Mouse (Mus musculus): ENCODE data around the gene Pde4d. TPM values are rescaled to one million over a fixed set of nuclear protein-coding genes. Genes with fewer than 3 reads are reported as not detected.

The Pde4d gene
- polyA plus RNA-seq, 1 experiment from 2014 or later, result 3.4 TPM

DNA sequence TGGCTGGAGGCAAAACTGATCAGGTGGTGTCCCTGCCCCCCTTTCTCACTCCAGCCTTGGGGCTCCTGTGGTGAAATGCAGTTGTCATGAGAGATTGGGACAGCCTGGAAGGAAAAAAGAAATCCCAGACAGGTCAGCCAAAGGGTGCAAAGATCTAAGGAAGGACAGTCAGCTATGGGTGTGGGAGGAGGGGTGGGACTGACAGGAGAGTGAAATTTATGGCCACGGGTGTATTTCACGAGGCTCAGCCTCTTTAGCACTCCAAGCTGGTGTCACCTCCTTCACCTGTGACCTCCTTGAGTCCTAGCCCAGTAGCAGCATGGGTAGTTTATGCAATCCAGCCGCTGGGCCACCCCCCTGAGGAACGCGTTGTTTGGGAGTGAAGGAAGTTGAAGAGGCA is 1465.1 kb downstream of the Pde4d start:
- no peak for ATAC-seq

GRCm38 (mm10) chr13:109915501-109915900 is 1465.8 kb downstream of the Pde4d start:
- in situ Hi-C loops (cut with MboI; ENCODE audit: low pct_unique_long_range_greater_than_20kb), result loop anchor here (25.0 kb wide), 2 partner anchors 303 to 678 kb away; no protein-coding TSS in a partner anchor
- ChIA-PET POLR2A (no interaction called here), CTCF (interaction anchor here (0.7 to 1.8 kb wide), 3 partner anchors 8 to 156 kb away, joined by 3 to 4 read pairs (median 3); no protein-coding TSS in a partner anchor)
- DNase-seq (ENCODE audit: low read depth, low spot score), result no peak
- H3K27me3 ChIP-seq, result no peaks in the 10 kb centered on the region
- no peak for ATAC-seq
- TF ChIP-seq CTCF (IDR thresholded peaks at IDR 0.05), result no peak

More for the DNA sequence above, 1465.1 kb downstream of the Pde4d start:
- CTCF ChIA-PET, result interaction anchor here (1.3 to 1.8 kb wide), 2 partner anchors 8 to 155 kb away, joined by 3 to 4 read pairs; no protein-coding TSS in a partner anchor
- in situ Hi-C loops (cut with MboI; ENCODE audit: low pct_unique_long_range_greater_than_20kb), result loop anchor here (25.0 kb wide), 2 partner anchors 303 to 678 kb away; no protein-coding TSS in a partner anchor
- POLR2A ChIA-PET, result no interaction called here
- no peaks in the 10 kb centered on the region for H3K27me3 ChIP-seq
- no peak for TF ChIP-seq CTCF (IDR thresholded peaks at IDR 0.05)
- no peak for DNase-seq (ENCODE audit: low read depth, low spot score)

DNA sequence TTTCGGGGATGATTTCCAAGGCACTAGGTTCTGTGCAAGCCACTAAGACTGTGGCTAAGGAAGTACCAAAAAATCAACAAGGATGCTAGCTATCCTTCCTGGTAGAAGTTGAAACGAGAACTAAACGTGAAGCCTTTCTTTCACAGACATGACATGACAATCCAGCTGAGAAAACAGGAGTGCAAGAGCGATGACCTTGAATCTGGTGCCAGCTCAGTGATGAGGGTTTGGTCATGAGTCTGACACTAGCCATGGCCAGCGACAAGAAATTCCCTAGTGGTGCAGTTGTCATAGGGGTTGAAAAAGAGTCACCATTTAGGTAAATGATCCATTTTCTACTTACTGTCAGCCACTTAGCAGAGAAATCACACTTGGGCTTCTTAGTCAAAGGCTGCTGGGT is 1466.2 kb downstream of the Pde4d start:
- in situ Hi-C loops (cut with MboI; ENCODE audit: low pct_unique_long_range_greater_than_20kb), result loop anchor here (25.0 kb wide), 2 partner anchors 304 to 679 kb away; no protein-coding TSS in a partner anchor
- CTCF ChIA-PET, result interaction anchor here (0.7 kb wide), 2 partner anchors 9 to 10 kb away, joined by 3 read pairs; no protein-coding TSS in a partner anchor
- no peaks in the 10 kb centered on the region for H3K27me3 ChIP-seq
- no peak for ATAC-seq
- POLR2A ChIA-PET, result no interaction called here
- TF ChIP-seq CTCF (IDR thresholded peaks at IDR 0.05), result no peak
- DNase-seq (ENCODE audit: low read depth, low spot score), result no peak

DNA sequence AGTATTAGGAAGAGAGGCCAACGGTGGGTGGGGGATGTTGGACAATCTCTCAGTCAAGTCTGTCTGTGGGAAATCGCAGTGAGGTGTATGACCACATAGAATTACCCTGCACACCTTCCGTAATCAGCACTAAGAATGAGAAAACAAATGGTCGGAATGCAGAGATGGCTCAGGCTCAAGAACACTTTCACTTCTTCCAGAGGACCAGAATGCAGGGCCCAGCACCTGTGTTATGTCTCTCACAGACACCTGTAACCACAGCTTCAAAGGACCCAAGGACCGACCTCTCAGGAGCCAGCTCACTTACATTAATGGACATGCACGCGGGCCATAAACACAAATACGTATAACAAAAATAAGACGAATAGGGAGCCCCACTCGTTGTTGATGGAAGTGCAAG is 1467.8 kb downstream of the Pde4d start:
- no peak for TF ChIP-seq CTCF (IDR thresholded peaks at IDR 0.05)
- ATAC-seq, result no peak
- ChIA-PET POLR2A (no interaction called here), CTCF (no interaction called here)
- in situ Hi-C loops (cut with MboI; ENCODE audit: low pct_unique_long_range_greater_than_20kb), result loop anchor here (25.0 kb wide), 2 partner anchors 305 to 680 kb away; no protein-coding TSS in a partner anchor
- DNase-seq (ENCODE audit: low read depth, low spot score), result no peak
- H3K27me3 ChIP-seq, result no peaks in the 10 kb centered on the region

DNA sequence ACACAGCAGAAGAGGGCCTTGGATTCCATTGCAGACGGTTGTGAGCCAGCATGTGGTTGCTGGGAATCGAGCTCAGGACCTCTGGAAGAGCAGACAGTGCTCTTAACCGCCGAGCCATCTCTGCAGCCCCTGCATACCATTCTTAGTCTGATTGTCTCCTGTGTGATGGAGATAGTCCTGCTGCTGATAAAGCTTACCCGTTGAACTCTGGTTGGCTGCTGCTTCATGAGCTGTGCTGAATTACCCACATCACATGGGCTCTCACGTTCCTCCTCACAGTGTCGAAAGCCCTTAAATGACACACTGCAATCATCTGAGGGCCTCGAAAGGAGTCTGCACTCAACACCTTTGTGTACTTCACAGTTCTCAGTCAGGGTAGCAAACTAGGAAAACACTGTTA is 1468.9 kb downstream of the Pde4d start:
- ChIA-PET POLR2A (no interaction called here), CTCF (interaction anchor here (1.1 kb wide), 1 partner anchor 10 kb away, joined by 3 read pairs; no protein-coding TSS in a partner anchor)
- in situ Hi-C loops (cut with MboI; ENCODE audit: low pct_unique_long_range_greater_than_20kb), result loop anchor here (25.0 kb wide), 2 partner anchors 306 to 681 kb away; no protein-coding TSS in a partner anchor
- H3K27me3 ChIP-seq, result no peaks in the 10 kb centered on the region
- DNase-seq (ENCODE audit: low read depth, low spot score) (no peak), ATAC-seq (no peak)
- no peak for TF ChIP-seq CTCF (IDR thresholded peaks at IDR 0.05)

DNA sequence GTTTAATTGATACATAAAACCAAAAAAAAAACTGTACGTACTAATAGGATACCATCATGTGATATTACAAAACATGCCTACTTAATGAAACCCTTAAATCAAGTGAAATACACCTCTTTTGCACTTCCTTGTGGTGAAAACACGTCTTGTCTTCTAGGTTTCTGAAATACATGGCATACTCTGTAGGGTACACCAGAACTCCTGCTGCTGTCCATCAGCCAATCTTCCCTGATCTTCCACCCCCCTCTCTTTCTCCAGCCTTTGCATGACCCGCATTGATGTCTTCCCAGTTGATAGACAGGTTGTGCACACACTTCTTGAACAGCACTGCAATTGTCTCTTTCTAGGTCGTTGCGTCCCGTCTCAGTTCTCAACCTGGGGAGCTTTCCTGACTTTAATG is 1470.5 kb downstream of the Pde4d start:
- ChIA-PET POLR2A (no interaction called here), CTCF (no interaction called here)
- H3K27me3 ChIP-seq, result no peaks in the 10 kb centered on the region
- in situ Hi-C loops (cut with MboI; ENCODE audit: low pct_unique_long_range_greater_than_20kb), result loop anchor here (5.0 to 25.0 kb wide), 4 partner anchors 97 to 683 kb away; no protein-coding TSS in a partner anchor
- ATAC-seq (no peak), DNase-seq (ENCODE audit: low read depth, low spot score) (no peak)
- TF ChIP-seq CTCF (IDR thresholded peaks at IDR 0.05), result no peak

GRCm38 (mm10) chr13:109921336-109922038 is 1471.7 kb downstream of the Pde4d start:
- TF ChIP-seq CTCF (IDR thresholded peaks at IDR 0.05), result no peak
- in situ Hi-C loops (cut with MboI; ENCODE audit: low pct_unique_long_range_greater_than_20kb), result loop anchor here (5.0 to 25.0 kb wide), 4 partner anchors 96 to 684 kb away; no protein-coding TSS in a partner anchor
- ATAC-seq, result no peak
- ChIA-PET POLR2A (no interaction called here), CTCF (interaction anchor here (0.8 to 1.8 kb wide), 9 partner anchors 9 to 145 kb away, joined by 3 to 6 read pairs (median 3); no protein-coding TSS in a partner anchor)
- H3K27me3 ChIP-seq, result no peaks in the 10 kb centered on the region
- no peak for DNase-seq (ENCODE audit: low read depth, low spot score)

DNA sequence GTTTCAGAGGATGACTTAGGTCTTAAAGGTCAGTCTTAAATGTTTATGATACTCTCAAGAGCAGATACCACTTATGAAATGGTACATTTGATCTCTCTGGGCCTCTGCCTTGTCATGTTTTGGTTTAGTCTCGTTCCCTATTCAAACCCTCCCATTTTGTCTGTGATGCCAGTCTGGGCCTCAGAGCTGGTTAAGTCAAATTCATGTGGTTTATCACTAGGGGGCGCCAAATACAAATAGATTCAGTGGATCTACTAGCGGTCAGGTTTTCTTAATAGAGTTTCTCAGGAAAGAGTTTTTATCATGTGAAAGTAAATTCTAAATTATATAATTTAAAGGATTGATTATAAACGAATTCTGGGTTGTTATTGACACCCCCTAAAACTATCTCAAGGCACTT is 1472.5 kb downstream of the Pde4d start:
- ChIA-PET POLR2A (interaction anchor here (0.6 kb wide), 1 partner anchor 95 kb away, joined by 3 read pairs; no protein-coding TSS in a partner anchor), CTCF (interaction anchor here (0.8 to 1.8 kb wide), 10 partner anchors 8 to 146 kb away, joined by 3 to 6 read pairs (median 3); no protein-coding TSS in a partner anchor)
- in situ Hi-C loops (cut with MboI; ENCODE audit: low pct_unique_long_range_greater_than_20kb), result loop anchor here (5.0 to 25.0 kb wide), 4 partner anchors 95 to 685 kb away; no protein-coding TSS in a partner anchor
- ATAC-seq (peak; percentile 87), DNase-seq (ENCODE audit: low read depth, low spot score) (no peak)
- peak; percentile 77 for TF ChIP-seq CTCF (IDR thresholded peaks at IDR 0.05)
- no peaks in the 10 kb centered on the region for H3K27me3 ChIP-seq

GRCm38 (mm10) chr13:109922782-109923181 is 1473.0 kb downstream of the Pde4d start:
- in situ Hi-C loops (cut with MboI; ENCODE audit: low pct_unique_long_range_greater_than_20kb), result loop anchor here (5.0 to 25.0 kb wide), 4 partner anchors 95 to 685 kb away; no protein-coding TSS in a partner anchor
- ATAC-seq (no peak), DNase-seq (ENCODE audit: low read depth, low spot score) (no peak)
- TF ChIP-seq CTCF (IDR thresholded peaks at IDR 0.05), result no peak
- CTCF ChIA-PET, result interaction anchor here (0.8 to 1.6 kb wide), 8 partner anchors 9 to 147 kb away, joined by 3 to 6 read pairs (median 4); no protein-coding TSS in a partner anchor
- POLR2A ChIA-PET, result no interaction called here
- no peaks in the 10 kb centered on the region for H3K27me3 ChIP-seq

- POLR2A ChIA-PET, result no interaction called here
- in situ Hi-C loops (cut with MboI; ENCODE audit: low pct_unique_long_range_greater_than_20kb), result loop anchor here (5.0 to 25.0 kb wide), 4 partner anchors 93 to 687 kb away; no protein-coding TSS in a partner anchor
- CTCF ChIA-PET, result interaction anchor here (1.3 kb wide), 1 partner anchor 116 kb away, joined by 4 read pairs; no protein-coding TSS in a partner anchor
- DNase-seq (ENCODE audit: low read depth, low spot score), result no peak
- TF ChIP-seq CTCF (IDR thresholded peaks at IDR 0.05), result no peak
- no peaks in the 10 kb centered on the region for H3K27me3 ChIP-seq
- no peak for ATAC-seq
Observed at GRCm38 (mm10) chr13:109924771-109925170, 1475.0 kb downstream of the Pde4d start.

Measured in Patski (cell line).